Comparison of ENCODE assay signal across 23 mouse cellular contexts in the genomic region with DNA sequence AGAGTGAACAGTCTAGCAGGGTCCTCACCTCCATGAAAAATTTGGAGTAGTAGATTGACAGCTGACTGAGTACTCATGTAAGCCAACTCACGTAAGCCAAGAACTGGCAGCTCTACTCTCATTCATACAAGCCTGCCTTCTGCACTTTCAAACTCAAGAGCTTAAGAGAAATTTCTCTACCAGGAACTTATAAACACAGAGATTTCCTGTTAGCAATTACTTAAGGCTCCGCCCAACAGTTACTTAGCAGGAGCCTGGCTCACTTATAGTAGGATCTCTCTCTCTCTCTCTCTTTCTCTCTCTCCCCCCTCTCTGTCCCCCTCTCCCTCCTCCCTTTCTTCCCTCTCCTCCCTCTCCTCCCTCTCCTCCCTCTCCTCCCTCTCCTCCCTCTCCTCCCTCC. TPM values are rescaled to one million over a fixed set of nuclear protein-coding genes. Genes with fewer than 3 reads are reported as not detected.
A peak's percentile ranks its signal among the peaks of the same experiment; 100 is the strongest.
DNase-seq lines count a peak whose midpoint lies in the region; ATAC-seq lines count a peak whose summit lies in the region.
"Had no signal": no experiment of that assay in that cellular context is flagged by ENCODE, and none has a peak within 500 bp of the region (broad histone marks: within the 10 kb centered on the region; RNA-seq: fewer than 3 reads in every experiment).

No protein-coding gene starts in this region.

- no peak overlapping the region for H3K4me2 ChIP-seq in embryonic facial prominence, embryonic 11.5 days (ENCODE audit: low read depth, low read length)
- H3K4me2 ChIP-seq: embryonic facial prominence, embryonic 12.5 days; forebrain, embryonic 13.5 days; heart, embryonic 12.5 days; hindbrain, embryonic 15.5 days had no signal

- 69% methylated on average over 2 of the region's 2 CpGs for WGBS in embryonic facial prominence, embryonic 11.5 days
- 76% methylated on average over 2 of the region's 2 CpGs for WGBS in embryonic facial prominence, embryonic 10.5 days

- no peaks in the 10 kb centered on the region for H3K4me1 ChIP-seq in embryonic facial prominence, embryonic 11.5 days (ENCODE audit: control insufficient read depth, insufficient read depth, low read length)
- H3K4me1 ChIP-seq in embryonic facial prominence, embryonic 10.5 days: peaks cover 12% of the 10 kb centered on the region; the same call in 1 of the 2 replicates
- H3K4me1 ChIP-seq: embryonic facial prominence, embryonic 12.5 days; forebrain, embryonic 13.5 days; hindbrain, embryonic 15.5 days had no signal

- H3K27ac ChIP-seq in embryonic facial prominence, embryonic 11.5 days (replicated peaks; ENCODE audit: low read depth, low read length): no peak overlapping the region
- H3K27ac ChIP-seq in embryonic facial prominence, embryonic 10.5 days (replicated peaks): no peak overlapping the region
- H3K27ac ChIP-seq: embryonic facial prominence, embryonic 12.5 days; forebrain, embryonic 13.5 days; hindbrain, embryonic 15.5 days had no signal

- no peak overlapping the region for H3K9ac ChIP-seq in embryonic facial prominence, embryonic 11.5 days (replicated peaks; ENCODE audit: low read length)
- H3K9ac ChIP-seq: embryonic facial prominence, embryonic 12.5 days; forebrain, embryonic 13.5 days; forebrain, postnatal 0 days; heart, embryonic 12.5 days; hindbrain, embryonic 15.5 days had no signal

- no peaks in the 10 kb centered on the region for H3K27me3 ChIP-seq in embryonic facial prominence, embryonic 11.5 days (ENCODE audit: control insufficient read depth, insufficient read depth, low read length)
- H3K27me3 ChIP-seq in embryonic facial prominence, embryonic 10.5 days (replicated peaks; ENCODE audit: low read depth, poor library complexity, severe bottlenecking): no peaks in the 10 kb centered on the region
- H3K27me3 ChIP-seq: CH12.LX; embryonic facial prominence, embryonic 12.5 days; forebrain, embryonic 13.5 days; heart, embryonic 12.5 days; hindbrain, embryonic 15.5 days; Patski had no signal

- ATAC-seq in embryonic facial prominence, embryonic 11.5 days (replicated peaks; ENCODE audit: insufficient number of reproducible peaks, low FRiP score, low TSS enrichment, low read depth): no peak
- peak; percentile 68 for ATAC-seq in inflammation-experienced regulatory T-cells, adult 6 months
- ATAC-seq in erythroblast, adult 5-6 weeks (replicated peaks; ENCODE audit: low FRiP score, poor library complexity, severe bottlenecking): no peak
- ATAC-seq: forebrain, embryonic 13.5 days; forebrain, postnatal 0 days; Patski had no signal

- H3K36me3 ChIP-seq in embryonic facial prominence, embryonic 11.5 days (replicated peaks; ENCODE audit: control insufficient read depth, insufficient read depth, low read depth, low read length): no peaks in the 10 kb centered on the region
- no peaks in the 10 kb centered on the region for H3K36me3 ChIP-seq in embryonic facial prominence, embryonic 10.5 days (replicated peaks)
- H3K36me3 ChIP-seq: embryonic facial prominence, embryonic 12.5 days; heart, embryonic 12.5 days; hindbrain, embryonic 15.5 days had no signal

- H3K9me3 ChIP-seq in embryonic facial prominence, embryonic 11.5 days (replicated peaks; ENCODE audit: control insufficient read depth, low read length): no peaks in the 10 kb centered on the region
- H3K9me3 ChIP-seq in embryonic facial prominence, embryonic 10.5 days: no peaks in the 10 kb centered on the region
- H3K9me3 ChIP-seq: embryonic facial prominence, embryonic 12.5 days; forebrain, embryonic 13.5 days; heart, embryonic 12.5 days; hindbrain, embryonic 15.5 days had no signal

- no peak overlapping the region for H3K4me3 ChIP-seq in embryonic facial prominence, embryonic 11.5 days (ENCODE audit: low read depth, low read length)
- H3K4me3 ChIP-seq in embryonic facial prominence, embryonic 10.5 days: no peak overlapping the region
- H3K4me3 ChIP-seq: embryonic facial prominence, embryonic 12.5 days; forebrain, embryonic 13.5 days; heart, embryonic 12.5 days; hindbrain, embryonic 15.5 days had no signal

- peak; percentile 22 for DNase-seq in embryonic facial prominence, embryonic 11.5 days (ENCODE audit: low spot score)
- no peak for DNase-seq in embryonic facial prominence, embryonic 10.5 days (ENCODE audit: low spot score)
- peak; percentile 8 for DNase-seq in lung, postnatal 36 days
- DNase-seq in lung, postnatal 25 days (ENCODE audit: low spot score): no peak
- no peak for DNase-seq in gastrocnemius, postnatal 10 days
- DNase-seq: adrenal gland, adult 8-10 months; adrenal gland, postnatal 36 days; B cell, adult 2 months; cerebellum, adult 2 months; cerebellum, postnatal 10 days; forebrain, postnatal 0 days; gastrocnemius, postnatal 25 days; heart, postnatal 36 days had no signal

RNA-seq across cellular contexts. Expression of gene Clnk, which starts 32.3 kb away (rescaled TPM):
- 0.20 TPM in 1 of 2 replicates, not detected in the other for polyA plus RNA-seq in embryonic facial prominence, embryonic 11.5 days (2014; fragmentation: Nextera tagmentation; extraction: Ambion mirVana)
- polyA plus RNA-seq in embryonic facial prominence, embryonic 10.5 days (2016; fragmentation: Nextera tagmentation; extraction: Ambion mirVana): 0.14 and 0.45 TPM in 2 replicates
- polyA plus RNA-seq in inflammation-experienced regulatory T-cells, adult 6 months (2017; shearing (Covaris generic)): not detected
- total RNA-seq in erythroblast, adult 5-6 weeks (2015; ENCODE audit: low replicate concordance): not detected in 2 replicates
- not detected in 2 replicates for total RNA-seq in erythroblast, adult 5-6 weeks (2017; ENCODE audit: low replicate concordance)
- not detected for total RNA-seq in gastrocnemius, postnatal 10 days (2021)
- total RNA-seq: adrenal gland, postnatal 36 days; CH12.LX; gastrocnemius, adult 18-20 months; gastrocnemius, postnatal 25 days; heart, adult 8-10 months; heart, postnatal 36 days had no signal
- polyA plus RNA-seq: cerebellum, adult 2 months; heart, embryonic 12.5 days; Patski had no signal

Comparison
In these comparisons a context has a peak if more than half of its experiments do, and no peak if none do; other contexts are left out.
1. DNase-seq: peak in embryonic facial prominence, embryonic 11.5 days (single experiment) and lung, postnatal 36 days (single experiment); none in embryonic facial prominence, embryonic 10.5 days (single experiment), lung, postnatal 25 days (single experiment) and gastrocnemius, postnatal 10 days (single experiment).